Mouse (Mus musculus) kidney, postnatal 25 days (tissue): ENCODE results near the gene Mfsd4b1.

Source experiments
- DNase-seq, 2 experiments: peaks; one replicate each; pipeline ENCODE4 v3.0.0; 2021; ENCODE audit warnings: mixed read lengths in 2 of 2

Mfsd4b1 gene

DNA sequence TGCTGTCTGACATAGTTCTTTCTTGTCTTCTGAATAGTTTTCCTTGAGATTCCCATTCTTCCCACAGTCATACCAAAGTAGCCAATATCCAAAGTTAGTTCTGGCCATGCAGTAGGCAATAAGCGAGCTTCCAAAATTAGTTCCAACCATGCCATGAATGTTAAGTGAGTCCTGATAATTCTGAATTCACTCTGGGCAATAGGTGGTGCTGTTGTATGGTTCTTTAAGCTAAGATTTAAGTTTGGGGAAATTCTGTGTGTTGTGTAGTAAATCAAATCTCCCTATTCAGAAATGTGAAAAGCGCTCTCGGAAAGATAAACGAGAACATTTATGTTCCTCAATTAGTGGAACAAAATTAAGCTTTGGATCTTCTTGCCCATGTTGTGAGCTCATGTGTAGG, 66.8 kb downstream of the Mfsd4b1 start:
- no peak for DNase-seq

DNA sequence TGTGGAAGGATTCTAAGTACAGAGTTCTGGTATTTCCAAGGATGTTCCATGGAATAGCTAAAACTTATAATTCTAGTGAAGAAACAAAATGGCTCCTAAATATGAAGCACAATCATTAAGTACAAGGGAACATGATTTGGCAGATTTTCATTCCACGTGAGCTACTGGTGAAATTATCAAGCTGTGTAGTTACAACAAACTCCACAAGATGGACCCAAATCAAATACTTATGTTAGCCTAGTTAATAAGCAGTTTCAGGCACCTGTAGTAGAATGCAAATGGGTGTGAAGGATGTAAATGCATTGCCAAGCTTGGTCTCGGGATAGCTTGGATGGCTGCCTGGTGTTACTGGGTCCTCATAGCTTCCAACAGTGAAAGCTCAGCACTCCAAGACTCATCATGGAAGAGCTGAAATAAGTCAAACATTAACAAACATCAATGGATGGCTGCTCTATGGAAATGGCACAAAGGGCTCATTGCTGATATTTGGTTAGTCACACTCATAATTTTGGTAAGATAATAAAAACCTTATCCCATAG, 68.7 kb downstream of the Mfsd4b1 start:
- DNase-seq, result peak; percentile 66 to 69

DNA sequence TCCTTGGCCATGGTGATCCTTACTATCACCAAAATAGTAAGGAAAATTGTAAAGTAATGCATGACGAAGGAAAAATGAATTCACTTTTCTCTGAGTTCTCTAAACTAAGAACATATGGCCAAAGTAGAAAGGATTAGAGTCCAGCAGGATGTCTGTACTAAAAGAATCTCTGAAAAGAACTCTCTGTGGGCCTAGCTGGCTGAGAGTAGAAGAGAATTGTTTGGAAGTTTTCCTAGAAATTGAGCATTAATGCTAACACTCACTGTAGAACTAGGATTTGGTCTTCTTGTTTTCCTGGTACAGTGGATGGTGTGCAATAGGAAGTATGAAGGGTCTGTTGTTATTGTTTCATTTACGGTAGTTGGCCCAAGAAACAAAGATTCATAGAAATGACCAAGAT, 69.9 kb downstream of the Mfsd4b1 start:
- no peak for DNase-seq
